Mouse (Mus musculus): ENCODE data around the gene Dock10. TPM values are rescaled to one million over a fixed set of nuclear protein-coding genes. Genes with fewer than 3 reads are reported as not detected.

The Dock10 gene
- polyA plus RNA-seq, 1 experiment, result 0.04 TPM

DNA sequence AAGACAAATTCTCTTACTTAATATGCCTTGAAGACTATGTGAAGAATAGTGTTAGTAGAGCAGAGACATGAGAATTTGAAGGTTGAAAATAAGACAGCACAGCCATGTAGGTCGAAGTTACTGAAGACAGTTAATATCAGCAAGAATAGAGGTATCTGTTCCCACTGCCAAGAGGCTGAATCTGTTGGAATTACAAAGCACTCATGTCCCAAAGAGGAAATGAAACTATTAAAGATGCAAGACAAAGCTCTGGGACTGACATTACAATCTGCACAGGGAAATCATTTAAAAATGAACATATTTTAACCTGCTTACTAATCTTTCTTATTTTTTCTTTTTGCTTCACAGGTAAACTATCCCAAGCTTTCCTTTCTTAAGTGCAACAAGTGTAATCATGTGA lies 283.4 kb downstream of the Dock10 start:
- no peak for TF ChIP-seq POLR2AphosphoS2 (IDR thresholded peaks at IDR 0.05; ENCODE audit: insufficient read length, low read depth)
- TF ChIP-seq SRF (IDR thresholded peaks at IDR 0.05; ENCODE audit: control insufficient read depth, insufficient read length, low read depth), result no peak
- TF ChIP-seq TCF12 (IDR thresholded peaks at IDR 0.05; ENCODE audit: insufficient read depth, poor library complexity, severe bottlenecking), result no peak
- no peak for TF ChIP-seq REST (IDR thresholded peaks at IDR 0.05; ENCODE audit: insufficient read depth, insufficient read length)
- no peak for TF ChIP-seq MAX (IDR thresholded peaks at IDR 0.05; ENCODE audit: low read depth)
- TF ChIP-seq USF1 (IDR thresholded peaks at IDR 0.05; ENCODE audit: low read depth), result no peak
- no peak for TF ChIP-seq MYOG (IDR thresholded peaks at IDR 0.05; ENCODE audit: control insufficient read depth in 1 of 3, insufficient read depth in 1 of 3, insufficient read length in 2 of 3, low read depth in 2 of 3)
- TF ChIP-seq CEBPB (IDR thresholded peaks at IDR 0.05; ENCODE audit: insufficient read depth, poor library complexity, severe bottlenecking), result no peak
- TF ChIP-seq POLR2A (IDR thresholded peaks at IDR 0.05; ENCODE audit: insufficient read length, low read depth), result no peak
- no peak for TF ChIP-seq MYOD1 (IDR thresholded peaks at IDR 0.05; ENCODE audit: control insufficient read depth in 1 of 3, insufficient read length in 2 of 3, low read depth in 2 of 3)
- no peak for TF ChIP-seq E2F4 (IDR thresholded peaks at IDR 0.05; ENCODE audit: insufficient read depth)
- no peak for TF ChIP-seq TCF3 (IDR thresholded peaks at IDR 0.05; ENCODE audit: insufficient read length, low read depth)
- Histone ChIP-seq H3K36me3 (ENCODE audit: control insufficient read depth, insufficient read depth) (no peaks in the 10 kb centered on the region), H3K4me3 (no peak overlapping the region), H3K27me3 (ENCODE audit: control insufficient read depth, insufficient read depth, insufficient read length) (no peaks in the 10 kb centered on the region), H3K79me2 (ENCODE audit: control insufficient read depth, insufficient read depth) (no peaks in the 10 kb centered on the region), H3ac (ENCODE audit: control insufficient read depth, insufficient read length) (no peak overlapping the region), H3K4me2 (ENCODE audit: low read depth) (no peak overlapping the region)

- Histone ChIP-seq H3ac (ENCODE audit: control insufficient read depth, insufficient read length) (no peak overlapping the region), H3K36me3 (ENCODE audit: control insufficient read depth, insufficient read depth) (no peaks in the 10 kb centered on the region), H3K79me2 (ENCODE audit: control insufficient read depth, insufficient read depth) (no peaks in the 10 kb centered on the region), H3K4me2 (ENCODE audit: low read depth) (no peak overlapping the region), H3K27me3 (ENCODE audit: control insufficient read depth, insufficient read depth, insufficient read length) (no peaks in the 10 kb centered on the region), H3K4me3 (no peak overlapping the region)
- TF ChIP-seq USF1 (IDR thresholded peaks at IDR 0.05; ENCODE audit: low read depth) (no peak), SRF (IDR thresholded peaks at IDR 0.05; ENCODE audit: control insufficient read depth, insufficient read length, low read depth) (no peak), TCF3 (IDR thresholded peaks at IDR 0.05; ENCODE audit: insufficient read length, low read depth) (no peak), POLR2A (IDR thresholded peaks at IDR 0.05; ENCODE audit: insufficient read length, low read depth) (no peak), CEBPB (IDR thresholded peaks at IDR 0.05; ENCODE audit: insufficient read depth, poor library complexity, severe bottlenecking) (no peak), POLR2AphosphoS2 (IDR thresholded peaks at IDR 0.05; ENCODE audit: insufficient read length, low read depth) (no peak), MAX (IDR thresholded peaks at IDR 0.05; ENCODE audit: low read depth) (no peak), REST (IDR thresholded peaks at IDR 0.05; ENCODE audit: insufficient read depth, insufficient read length) (no peak), TCF12 (IDR thresholded peaks at IDR 0.05; ENCODE audit: insufficient read depth, poor library complexity, severe bottlenecking) (no peak), MYOG (IDR thresholded peaks at IDR 0.05; ENCODE audit: control insufficient read depth in 1 of 3, insufficient read depth in 1 of 3, insufficient read length in 2 of 3, low read depth in 2 of 3) (no peak), E2F4 (IDR thresholded peaks at IDR 0.05; ENCODE audit: insufficient read depth) (no peak), MYOD1 (IDR thresholded peaks at IDR 0.05; ENCODE audit: control insufficient read depth in 1 of 3, insufficient read length in 2 of 3, low read depth in 2 of 3) (no peak)
Observed at GRCm38 (mm10) chr1:80472395-80472794, 285.9 kb downstream of the Dock10 start.

DNA sequence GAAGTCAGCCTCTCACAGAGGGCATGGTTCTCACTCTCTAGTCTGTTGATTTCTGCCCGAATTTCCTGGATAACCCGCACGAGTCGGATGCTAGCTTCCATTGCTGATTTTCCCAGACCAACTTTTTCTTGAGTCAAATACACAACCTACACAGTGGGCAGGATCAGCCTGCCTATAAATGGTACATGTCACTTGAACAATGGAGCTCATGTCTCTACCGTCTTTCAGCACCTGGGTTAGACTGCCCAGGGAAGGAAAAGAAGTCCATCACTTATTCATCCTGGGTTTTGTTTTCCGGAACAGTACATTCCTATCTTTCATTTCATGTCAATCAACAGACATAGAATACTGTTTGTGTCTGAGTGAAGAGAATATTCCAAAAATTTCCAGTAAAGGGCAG lies 297.0 kb downstream of the Dock10 start, which contains the start of gene Gm45261:
Gene Gm45261 (minus strand): TSS at position 101 of the 400 bp plus-strand sequence.
- Histone ChIP-seq H3K4me3 (no peak within 1 kb of the TSS), H3ac (ENCODE audit: control insufficient read depth, insufficient read length) (no peak within 1 kb of the TSS), H3K4me2 (ENCODE audit: low read depth) (no peak within 1 kb of the TSS), H3K36me3 (ENCODE audit: control insufficient read depth, insufficient read depth) (no peaks in the 10 kb centered on the region), H3K27me3 (ENCODE audit: control insufficient read depth, insufficient read depth, insufficient read length) (no peaks in the 10 kb centered on the region), H3K79me2 (ENCODE audit: control insufficient read depth, insufficient read depth) (no peaks in the 10 kb centered on the region)
- TF ChIP-seq E2F4 (IDR thresholded peaks at IDR 0.05; ENCODE audit: insufficient read depth) (no peak), REST (IDR thresholded peaks at IDR 0.05; ENCODE audit: insufficient read depth, insufficient read length) (no peak), MYOG (IDR thresholded peaks at IDR 0.05; ENCODE audit: control insufficient read depth in 1 of 3, insufficient read depth in 1 of 3, insufficient read length in 2 of 3, low read depth in 2 of 3) (no peak), SRF (IDR thresholded peaks at IDR 0.05; ENCODE audit: control insufficient read depth, insufficient read length, low read depth) (no peak), TCF12 (IDR thresholded peaks at IDR 0.05; ENCODE audit: insufficient read depth, poor library complexity, severe bottlenecking) (no peak), POLR2AphosphoS2 (IDR thresholded peaks at IDR 0.05; ENCODE audit: insufficient read length, low read depth) (no peak), POLR2A (IDR thresholded peaks at IDR 0.05; ENCODE audit: insufficient read length, low read depth) (no peak), CEBPB (IDR thresholded peaks at IDR 0.05; ENCODE audit: insufficient read depth, poor library complexity, severe bottlenecking) (no peak), MAX (IDR thresholded peaks at IDR 0.05; ENCODE audit: low read depth) (no peak), MYOD1 (IDR thresholded peaks at IDR 0.05; ENCODE audit: control insufficient read depth in 1 of 3, insufficient read length in 2 of 3, low read depth in 2 of 3) (no peak), USF1 (IDR thresholded peaks at IDR 0.05; ENCODE audit: low read depth) (no peak), TCF3 (IDR thresholded peaks at IDR 0.05; ENCODE audit: insufficient read length, low read depth) (no peak)

- Histone ChIP-seq H3K79me2 (ENCODE audit: control insufficient read depth, insufficient read depth) (no peaks in the 10 kb centered on the region), H3K4me2 (ENCODE audit: low read depth) (no peak overlapping the region), H3ac (ENCODE audit: control insufficient read depth, insufficient read length) (no peak overlapping the region), H3K27me3 (ENCODE audit: control insufficient read depth, insufficient read depth, insufficient read length) (no peaks in the 10 kb centered on the region), H3K36me3 (ENCODE audit: control insufficient read depth, insufficient read depth) (no peaks in the 10 kb centered on the region), H3K4me3 (no peak overlapping the region)
- TF ChIP-seq TCF3 (IDR thresholded peaks at IDR 0.05; ENCODE audit: insufficient read length, low read depth) (no peak), TCF12 (IDR thresholded peaks at IDR 0.05; ENCODE audit: insufficient read depth, poor library complexity, severe bottlenecking) (no peak), POLR2AphosphoS2 (IDR thresholded peaks at IDR 0.05; ENCODE audit: insufficient read length, low read depth) (no peak), POLR2A (IDR thresholded peaks at IDR 0.05; ENCODE audit: insufficient read length, low read depth) (no peak), SRF (IDR thresholded peaks at IDR 0.05; ENCODE audit: control insufficient read depth, insufficient read length, low read depth) (no peak), MYOG (IDR thresholded peaks at IDR 0.05; ENCODE audit: control insufficient read depth in 1 of 3, insufficient read depth in 1 of 3, insufficient read length in 2 of 3, low read depth in 2 of 3) (no peak), USF1 (IDR thresholded peaks at IDR 0.05; ENCODE audit: low read depth) (no peak)
Observed at GRCm38 (mm10) chr1:80459923-80460322, 298.4 kb downstream of the Dock10 start.
